Mouse (Mus musculus) megakaryocyte, embryonic 14.5 days (primary cell): ENCODE data around the gene Ctrb1.

Experiments used
- FLI1 ChIP-seq: IDR thresholded peaks from 2 replicates; pipeline ENCODE4 v1.6.1; 2012; ENCODE audit warnings: low read length, inconsistent platforms, mixed read lengths
- GATA1 ChIP-seq: IDR thresholded peaks from 3 replicates; pipeline ENCODE4 v1.6.1; 2012; ENCODE audit warnings: mixed read lengths, low read length, inconsistent platforms, borderline replicate concordance

DNA sequence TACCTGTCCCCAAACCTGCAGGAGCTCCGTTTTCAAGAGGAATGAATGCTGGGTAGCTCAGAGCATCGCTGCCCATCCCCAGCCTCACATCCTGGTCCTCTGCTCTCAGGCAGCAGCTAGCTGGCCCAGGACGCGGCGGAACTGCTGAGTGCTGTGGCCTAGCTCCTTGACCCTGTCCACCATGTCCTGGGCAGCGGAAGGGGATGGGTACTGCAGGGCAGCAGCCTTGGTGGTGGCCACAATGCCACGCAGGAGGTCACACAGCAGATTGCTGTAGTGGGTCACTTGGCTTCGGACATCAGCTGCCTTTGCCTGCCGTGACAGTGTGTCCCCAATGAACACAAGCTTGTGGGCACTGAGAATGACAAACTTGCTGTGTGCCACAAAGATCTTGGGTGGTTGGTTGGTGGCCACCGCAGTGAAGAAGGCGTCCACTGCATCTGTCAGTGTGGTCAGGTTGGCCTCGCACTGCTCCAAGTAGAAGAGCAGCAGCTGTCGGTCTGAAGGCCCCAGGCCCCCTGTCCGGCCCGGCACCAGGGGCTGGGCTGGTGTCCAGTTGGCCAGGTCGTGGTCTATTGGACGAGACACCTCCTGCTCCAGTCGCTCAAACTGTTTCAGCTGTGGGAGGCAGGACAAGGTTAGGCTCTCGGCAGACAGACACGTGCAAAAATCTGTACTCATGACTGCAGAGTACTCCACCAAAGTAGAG, 20.1 kb upstream of the Ctrb1 start:
- TF ChIP-seq GATA1 (no peak), FLI1 (no peak)
